Mouse (Mus musculus) heart, postnatal 0 days (tissue): ENCODE measurements around the gene Dnajb12. TPM values are rescaled to one million over a fixed set of nuclear protein-coding genes. Genes with fewer than 3 reads are reported as not detected.
"Not testable (repeated sequence)": the region's sequence is repeated elsewhere in the genome, so short reads cannot be mapped to it uniquely, and the experiment has no call there.

Experiments used
- ATAC-seq: fragments of 200-750 bp; cut with Nextera tagmentation; 2 replicates; pipeline ENCODE4 v1.8.0; 2017; ENCODE audit warnings: low read depth, moderate number of reproducible peaks, moderate library complexity; ENCODE audit not compliant: insufficient read depth
- DNase-seq: peaks from one replicate; pipeline ENCODE4 v3.0.0-alpha.2; 2016; ENCODE audit warnings: low spot score
- H3K27ac ChIP-seq: fragments of 300-500 bp; sonication (generic); 2 replicates; pipeline ENCODE4 v1.5.1; 2014; ENCODE audit warnings: low read depth, mild to moderate bottlenecking
- H3K27me3 ChIP-seq: fragments of 300-500 bp; sonication (generic); 2 replicates; pipeline ENCODE4 v1.6.1; 2014; ENCODE audit warnings: low read length, mixed read lengths; ENCODE audit not compliant: control insufficient read depth, insufficient read depth
- H3K36me3 ChIP-seq: fragments of 300-500 bp; sonication (generic); replicated peaks from 2 replicates; pipeline ENCODE4 v1.6.1; 2014; ENCODE audit warnings: low read length, mixed read lengths; ENCODE audit not compliant: control insufficient read depth, insufficient read depth
- H3K4me1 ChIP-seq: fragments of 300-500 bp; sonication (generic); 2 replicates; pipeline ENCODE4 v1.6.1; 2014; ENCODE audit warnings: antibody characterized with exemption; ENCODE audit not compliant: control insufficient read depth, insufficient read depth
- H3K4me2 ChIP-seq: fragments of 300-500 bp; sonication (generic); 2 replicates; pipeline ENCODE4 v1.6.1; 2014; ENCODE audit warnings: low read depth, mild to moderate bottlenecking, low read length, moderate library complexity
- H3K4me3 ChIP-seq: fragments of 300-500 bp; sonication (generic); 2 replicates; pipeline ENCODE4 v1.5.1; 2014; ENCODE audit warnings: low read depth, low read length
- H3K9ac ChIP-seq: fragments of 300-500 bp; sonication (generic); replicated peaks from 2 replicates; pipeline ENCODE4 v1.6.1; 2014; ENCODE audit warnings: low read depth, low read length, mixed read lengths
- H3K9me3 ChIP-seq: fragments of 300-500 bp; sonication (generic); replicated peaks from 2 replicates; pipeline ENCODE4 v1.6.1; 2016; ENCODE audit warnings: low read length; ENCODE audit not compliant: control insufficient read depth
- CTCF ChIP-seq: IDR thresholded peaks from 2 replicates; pipeline ENCODE4 v1.5.1; 2016; ENCODE audit warnings: antibody characterized with exemption, control low read depth, low read depth
- EP300 ChIP-seq: IDR thresholded peaks from 2 replicates; pipeline ENCODE4 v1.6.1; 2016; ENCODE audit warnings: antibody characterized with exemption, low read depth
- WGBS: fragments of 180-500 bp; shearing (Covaris S2); extraction: QIAGEN DNeasy Blood & Tissue Kit; methylation state at CpG from one replicate; pipeline ENCODE4 v1.1.7; 2014; 5-methylcytosine and 5-hydroxymethylcytosine counted together
- polyA plus RNA-seq: library from polyadenylated mRNA; unstranded; fragments of >200 nt; fragmentation: Nextera tagmentation; extraction: Ambion mirVana; gene quantifications from 2 replicates; pipeline ENCODE4 v1.2.1, GENCODE M21; 2015
- total RNA-seq: library from RNA; depleted of rRNA; stranded (reverse); fragments of >200 nt; gene quantifications from 2 replicates; pipeline ENCODE4 v1.2.3, GENCODE M21; 2014; ENCODE audit warnings: low replicate concordance

Gene Dnajb12
- total and polyA plus RNA-seq, 2 experiments from 2014 or later = 18.5 to 48.5 TPM

DNA sequence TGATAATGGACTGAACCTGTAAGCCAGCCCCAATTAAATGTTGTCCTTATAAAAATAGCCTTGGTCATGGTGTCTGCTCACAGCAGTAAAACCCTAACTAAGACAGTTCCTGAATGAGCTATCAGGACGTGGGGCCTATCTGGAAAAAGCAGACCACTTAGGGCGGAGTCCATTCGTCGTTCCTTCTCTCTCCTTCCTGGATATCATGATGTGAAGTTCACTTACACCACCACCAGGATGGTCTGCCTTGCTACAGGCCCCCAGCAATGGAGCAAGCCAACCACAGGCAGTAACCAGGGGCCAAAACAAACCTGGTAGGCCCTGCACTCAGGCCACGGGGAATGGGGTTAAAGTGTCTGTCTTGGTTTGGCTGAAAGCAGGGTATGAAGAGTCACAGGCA is 5.7 kb upstream of the Dnajb12 start:
- H3K9ac ChIP-seq = no peak overlapping the region
- no peak for DNase-seq
- H3K27me3 ChIP-seq = no peaks in the 10 kb centered on the region
- 51% methylated on average over 5 of the region's 5 CpGs for WGBS
- no peaks in the 10 kb centered on the region for H3K9me3 ChIP-seq
- no peak overlapping the region for H3K4me2 ChIP-seq
- H3K4me1 ChIP-seq = no peaks in the 10 kb centered on the region
- TF ChIP-seq EP300 (no peak), CTCF (no peak)
- H3K4me3 ChIP-seq = no peak overlapping the region
- H3K36me3 ChIP-seq = no peaks in the 10 kb centered on the region
- H3K27ac ChIP-seq = no peak overlapping the region
- ATAC-seq = no peak

GRCm38 (mm10) chr10:59875396-59875795 is 4.0 kb upstream of the Dnajb12 start:
- Histone ChIP-seq H3K36me3 (no peaks in the 10 kb centered on the region), H3K4me3 (no peak overlapping the region), H3K4me1 (peaks cover 2% of the 10 kb centered on the region), H3K9ac (no peak overlapping the region), H3K9me3 (no peaks in the 10 kb centered on the region), H3K27ac (no peak overlapping the region), H3K4me2 (no peak overlapping the region), H3K27me3 (no peaks in the 10 kb centered on the region)
- DNase-seq (no peak), ATAC-seq (no peak)
- no peak for TF ChIP-seq CTCF
- no peak for TF ChIP-seq EP300
- WGBS = 31% methylated on average over 1 of the region's 1 CpGs

DNA sequence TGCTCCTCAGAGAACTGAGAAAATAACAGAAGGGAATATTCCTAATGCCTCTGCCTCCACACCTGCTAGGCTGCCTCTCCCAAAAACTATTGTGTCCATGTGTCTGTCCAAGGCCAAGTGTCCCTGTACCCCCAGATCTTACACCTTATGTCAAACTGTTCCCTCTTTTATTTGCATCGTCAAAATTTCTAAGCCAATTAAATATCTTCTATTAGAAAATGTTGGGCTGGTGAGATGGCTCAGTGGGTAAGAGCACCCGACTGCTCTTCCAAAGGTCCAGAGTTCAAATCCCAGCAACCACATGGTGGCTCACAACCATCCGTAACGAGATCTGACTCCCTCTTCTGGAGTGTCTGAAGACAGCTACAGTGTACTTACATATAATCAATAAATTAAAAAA is 2.7 kb upstream of the Dnajb12 start:
- not testable (repeated sequence) for H3K27me3 ChIP-seq, ATAC-seq, H3K4me3 ChIP-seq, H3K9me3 ChIP-seq, H3K4me1 ChIP-seq, DNase-seq, H3K4me2 ChIP-seq, H3K36me3 ChIP-seq, H3K9ac ChIP-seq, H3K27ac ChIP-seq
- 91% methylated on average over 2 of the region's 4 CpGs for WGBS

DNA sequence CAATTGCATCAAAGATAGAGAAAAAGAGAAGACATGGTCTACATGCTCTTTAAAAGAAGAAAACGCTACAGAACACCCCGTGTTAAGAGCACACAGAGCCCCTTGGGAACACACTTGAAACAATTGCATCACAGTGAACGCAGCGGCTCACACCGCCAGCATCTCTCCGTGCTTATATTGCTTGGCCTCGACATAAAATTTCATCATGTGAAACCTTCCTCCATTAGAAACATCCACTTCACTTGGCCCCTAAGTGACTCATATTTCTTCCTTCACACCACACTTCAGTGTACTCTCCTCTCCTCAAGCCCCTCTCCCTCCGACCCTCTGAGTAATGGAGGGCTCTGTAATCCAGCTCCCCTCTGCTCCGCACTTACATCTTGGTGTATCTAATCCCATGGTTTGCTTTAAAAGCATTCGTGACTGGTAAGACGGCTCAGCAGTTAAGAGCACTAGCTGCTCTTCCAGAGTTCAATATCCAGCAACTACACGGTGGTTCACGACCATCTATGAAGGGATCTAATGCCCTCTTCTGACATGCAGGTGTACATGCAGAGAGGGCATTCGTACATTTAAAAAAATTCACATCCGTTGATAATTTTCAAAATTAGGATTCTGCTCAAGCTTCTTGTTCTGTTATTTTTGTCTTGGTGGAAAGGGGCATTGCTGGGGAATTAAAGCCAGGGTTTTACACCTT is 1.8 kb upstream of the Dnajb12 start:
- WGBS = 67% methylated on average over 15 of the region's 15 CpGs

GRCm38 (mm10) chr10:59878823-59879222 is 533 bp upstream of the Dnajb12 start:
- H3K9ac ChIP-seq = peak overlapping the region; percentile 89; the same call in 1 of the 2 replicates
- TF ChIP-seq EP300 = no peak
- no peak for TF ChIP-seq CTCF
- ATAC-seq = no peak
- peaks cover 8% of the 10 kb centered on the region for H3K4me1 ChIP-seq
- peak; percentile 72 for DNase-seq
- peak overlapping the region; percentile 99 for H3K27ac ChIP-seq
- H3K4me2 ChIP-seq = peak overlapping the region; percentile 91
- H3K27me3 ChIP-seq = no peaks in the 10 kb centered on the region
- no peaks in the 10 kb centered on the region for H3K9me3 ChIP-seq
- 13% methylated on average over 5 of the region's 5 CpGs for WGBS
- peak overlapping the region; percentile 99 for H3K4me3 ChIP-seq
- no peaks in the 10 kb centered on the region; the same call in 1 of the 2 replicates for H3K36me3 ChIP-seq

More for the DNA sequence above, 1.8 kb upstream of the Dnajb12 start:
- H3K27me3 ChIP-seq = no peaks in the 10 kb centered on the region
- H3K4me1 ChIP-seq = peaks cover 8% of the 10 kb centered on the region
- no peak for DNase-seq
- no peak overlapping the region for H3K9ac ChIP-seq
- H3K4me3 ChIP-seq = no peak overlapping the region
- no peak overlapping the region for H3K4me2 ChIP-seq
- no peaks in the 10 kb centered on the region for H3K36me3 ChIP-seq
- no peak for TF ChIP-seq CTCF
- TF ChIP-seq EP300 = no peak
- H3K9me3 ChIP-seq = no peaks in the 10 kb centered on the region
- ATAC-seq = no peak
- H3K27ac ChIP-seq = no peak overlapping the region

DNA sequence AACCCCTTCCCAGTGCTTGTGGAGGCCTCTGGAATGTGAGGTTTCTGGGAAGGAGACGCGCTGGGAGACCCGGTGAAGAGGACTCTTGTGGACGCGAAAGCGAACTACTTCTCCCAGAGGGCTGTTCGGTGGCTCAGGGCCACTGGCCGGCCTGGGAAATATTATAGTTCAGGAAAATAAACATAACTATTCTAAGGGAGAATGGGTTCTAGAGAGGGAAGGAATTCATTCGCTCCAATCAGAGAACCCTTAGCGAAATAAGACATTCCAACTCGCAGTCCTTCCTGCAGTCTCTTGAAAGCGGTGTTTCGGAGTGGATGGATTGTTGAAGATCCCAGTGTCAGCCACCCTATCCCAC is 652 bp downstream of the Dnajb12 start:
- H3K4me2 ChIP-seq = peak overlapping the region; percentile 91
- H3K4me1 ChIP-seq = peaks cover 8% of the 10 kb centered on the region
- H3K4me3 ChIP-seq = peak overlapping the region; percentile 99
- no peaks in the 10 kb centered on the region; the same call in 1 of the 2 replicates for H3K36me3 ChIP-seq
- no peak for TF ChIP-seq EP300
- TF ChIP-seq CTCF = no peak
- ATAC-seq (peak; percentile 57), DNase-seq (peak; percentile 63)
- peak overlapping the region; percentile 89 for H3K9ac ChIP-seq
- no peaks in the 10 kb centered on the region for H3K9me3 ChIP-seq
- peak overlapping the region; percentile 99 for H3K27ac ChIP-seq
- WGBS = under 1% methylated on average over 13 of the region's 13 CpGs
- H3K27me3 ChIP-seq = no peaks in the 10 kb centered on the region
